Mouse (Mus musculus) lung, adult 2 months (tissue): ENCODE measurements at regions not wholly inside any gene's neighbourhood (a gene's known extent, or its start where the extent isn't known, plus 50 kb on each side); places are given as distances from the start of the nearest gene placed in this dataset.

Experiments
- CTCF ChIP-seq: fragments of 200-500 bp; IDR thresholded peaks from 2 replicates; pipeline ENCODE4 v1.5.1; 2011; ENCODE audit warnings: mild to moderate bottlenecking, low read length, control low read depth; ENCODE audit not compliant: insufficient read depth
- POLR2A ChIP-seq: fragments of 200-500 bp; IDR thresholded peaks from 2 replicates; pipeline ENCODE4 v1.6.1; 2011; ENCODE audit warnings: low read depth, mild to moderate bottlenecking, control low read depth, low read length, borderline replicate concordance; ENCODE audit errors: extremely low read depth

- TF ChIP-seq POLR2A (no peak), CTCF (peak; percentile 94)
Observed at GRCm38 (mm10) chr11:20913598-20914296, 82.9 kb upstream of the Lgalsl start.
